Mouse (Mus musculus): ENCODE results near the gene Hist1h2bk. TPM values are rescaled to one million over a fixed set of nuclear protein-coding genes. Genes with fewer than 3 reads are reported as not detected.

The Hist1h2bk gene
- polyA plus RNA-seq, 1 experiment from 2014 or later = 5.4 TPM

GRCm38 (mm10) chr13:22015479-22016450, 19.9 kb upstream of the Hist1h2bk start:
- Histone ChIP-seq H3K9ac (no peak overlapping the region), H3K36me3 (replicated peaks) (no peaks in the 10 kb centered on the region), H3K27ac (replicated peaks) (no peak overlapping the region), H3K27me3 (peaks cover 44% of the 10 kb centered on the region), H3K9me3 (replicated peaks) (no peaks in the 10 kb centered on the region), H3K4me1 (replicated peaks) (peaks cover 30% of the 10 kb centered on the region), H3K4me3 (replicated peaks) (peak overlapping the region; percentile 7), H3K4me2 (peak overlapping the region; percentile 41)
- 14% methylated on average over 27 of the region's 27 CpGs for WGBS (ENCODE audit: insufficient replicate concordance)
- peak; percentile 73 for ATAC-seq (ENCODE audit: insufficient read depth)

- ATAC-seq (ENCODE audit: insufficient read depth) = peak; percentile 70
- H3K27ac ChIP-seq (replicated peaks) = peak overlapping the region; percentile 65
These were observed 15.5 kb upstream of the Hist1h2bk start for GRCm38 (mm10) chr13:22019934-22020835.

GRCm38 (mm10) chr13:22020901-22021339, 14.8 kb upstream of the Hist1h2bk start:
- H3K9ac ChIP-seq = peak overlapping the region; percentile 68
- peak overlapping the region; percentile 63 for H3K4me3 ChIP-seq (replicated peaks)
- peak overlapping the region; percentile 85 for H3K4me2 ChIP-seq
- peaks cover 28% of the 10 kb centered on the region for H3K4me1 ChIP-seq (replicated peaks)
- H3K9me3 ChIP-seq (replicated peaks) = no peaks in the 10 kb centered on the region
- ATAC-seq (ENCODE audit: insufficient read depth) = peak; percentile 76
- no peaks in the 10 kb centered on the region for H3K36me3 ChIP-seq (replicated peaks)
- H3K27me3 ChIP-seq = peaks cover 3% of the 10 kb centered on the region; the same call in 1 of the 2 replicates
- H3K27ac ChIP-seq (replicated peaks) = peak overlapping the region; percentile 82
- WGBS (ENCODE audit: insufficient replicate concordance) = under 1% methylated on average over 8 of the region's 8 CpGs

More at GRCm38 (mm10) chr13:22019934-22020835, 15.5 kb upstream of the Hist1h2bk start:
- peaks cover 7% of the 10 kb centered on the region for H3K27me3 ChIP-seq
- peak overlapping the region; percentile 85 for H3K4me2 ChIP-seq
- peaks cover 28% of the 10 kb centered on the region for H3K4me1 ChIP-seq (replicated peaks)
- H3K4me3 ChIP-seq (replicated peaks) = peak overlapping the region; percentile 63
- H3K9me3 ChIP-seq (replicated peaks) = no peaks in the 10 kb centered on the region
- no peaks in the 10 kb centered on the region for H3K36me3 ChIP-seq (replicated peaks)
- H3K9ac ChIP-seq = peak overlapping the region; percentile 65
- WGBS (ENCODE audit: insufficient replicate concordance) = under 1% methylated on average over 44 of the region's 44 CpGs

GRCm38 (mm10) chr13:22021581-22021980, 14.1 kb upstream of the Hist1h2bk start:
- Histone ChIP-seq H3K27ac (replicated peaks) (peak overlapping the region; percentile 82), H3K4me2 (peak overlapping the region; percentile 85), H3K27me3 (peaks cover 3% of the 10 kb centered on the region; the same call in 1 of the 2 replicates), H3K9ac (peak overlapping the region; percentile 68), H3K4me3 (replicated peaks) (peak overlapping the region; percentile 63), H3K4me1 (replicated peaks) (peaks cover 29% of the 10 kb centered on the region), H3K9me3 (replicated peaks) (no peaks in the 10 kb centered on the region), H3K36me3 (replicated peaks) (no peaks in the 10 kb centered on the region)
- WGBS (ENCODE audit: insufficient replicate concordance) = 0% methylated on average over 11 of the region's 11 CpGs
- ATAC-seq (ENCODE audit: insufficient read depth) = peak; percentile 53

- peak overlapping the region; percentile 63 for H3K4me3 ChIP-seq (replicated peaks)
- peak overlapping the region; percentile 82 for H3K27ac ChIP-seq (replicated peaks)
- ATAC-seq (ENCODE audit: insufficient read depth) = peak; percentile 56
- under 1% methylated on average over 9 of the region's 9 CpGs for WGBS (ENCODE audit: insufficient replicate concordance)
- H3K4me2 ChIP-seq = peak overlapping the region; percentile 85
- H3K9ac ChIP-seq = peak overlapping the region; percentile 68
- H3K27me3 ChIP-seq = peaks cover 3% of the 10 kb centered on the region; the same call in 1 of the 2 replicates
- H3K9me3 ChIP-seq (replicated peaks) = no peaks in the 10 kb centered on the region
- no peaks in the 10 kb centered on the region for H3K36me3 ChIP-seq (replicated peaks)
- peaks cover 31% of the 10 kb centered on the region for H3K4me1 ChIP-seq (replicated peaks)
These were observed 13.4 kb upstream of the Hist1h2bk start for GRCm38 (mm10) chr13:22022241-22022640.

- Histone ChIP-seq H3K4me1 (replicated peaks) (peaks cover 38% of the 10 kb centered on the region), H3K27ac (replicated peaks) (peak overlapping the region; percentile 61), H3K9ac (peak overlapping the region; percentile 69), H3K36me3 (replicated peaks) (no peaks in the 10 kb centered on the region), H3K9me3 (replicated peaks) (no peaks in the 10 kb centered on the region), H3K4me2 (peak overlapping the region; percentile 73), H3K4me3 (replicated peaks) (peak overlapping the region; percentile 65), H3K27me3 (no peaks in the 10 kb centered on the region)
- under 1% methylated on average over 35 of the region's 35 CpGs for WGBS (ENCODE audit: insufficient replicate concordance)
- no peak for ATAC-seq (ENCODE audit: insufficient read depth)
These were observed 9.3 kb upstream of the Hist1h2bk start for GRCm38 (mm10) chr13:22026058-22027031.

GRCm38 (mm10) chr13:22028673-22029460, 6.8 kb upstream of the Hist1h2bk start:
- Histone ChIP-seq H3K27ac (replicated peaks) (peak overlapping the region; percentile 89), H3K36me3 (replicated peaks) (no peaks in the 10 kb centered on the region), H3K4me3 (replicated peaks) (peak overlapping the region; percentile 65), H3K4me1 (replicated peaks) (peaks cover 43% of the 10 kb centered on the region), H3K9ac (peak overlapping the region; percentile 65), H3K27me3 (no peaks in the 10 kb centered on the region), H3K9me3 (replicated peaks) (no peaks in the 10 kb centered on the region), H3K4me2 (peak overlapping the region; percentile 79)
- under 1% methylated on average over 40 of the region's 40 CpGs for WGBS (ENCODE audit: insufficient replicate concordance)
- peak; percentile 82 for ATAC-seq (ENCODE audit: insufficient read depth)

- no peak overlapping the region for H3K9ac ChIP-seq
- peak overlapping the region; percentile 45; the same call in 1 of the 2 replicates for H3K27ac ChIP-seq (replicated peaks)
- no peaks in the 10 kb centered on the region for H3K9me3 ChIP-seq (replicated peaks)
- 26% methylated on average over 8 of the region's 8 CpGs for WGBS (ENCODE audit: insufficient replicate concordance)
- no peak for ATAC-seq (ENCODE audit: insufficient read depth)
- H3K27me3 ChIP-seq = no peaks in the 10 kb centered on the region
- peaks cover 48% of the 10 kb centered on the region for H3K4me1 ChIP-seq (replicated peaks)
- no peaks in the 10 kb centered on the region for H3K36me3 ChIP-seq (replicated peaks)
- peak overlapping the region; percentile 79 for H3K4me2 ChIP-seq
- no peak overlapping the region for H3K4me3 ChIP-seq (replicated peaks)
These were observed 5.7 kb upstream of the Hist1h2bk start for GRCm38 (mm10) chr13:22029928-22030327.

GRCm38 (mm10) chr13:22030493-22030892, 5.2 kb upstream of the Hist1h2bk start:
- no peaks in the 10 kb centered on the region for H3K9me3 ChIP-seq (replicated peaks)
- no peaks in the 10 kb centered on the region for H3K27me3 ChIP-seq
- 0 out of 2 replicates have a peak overlapping the region, but pooled peaks have one; percentile 33 for H3K27ac ChIP-seq (replicated peaks)
- H3K4me1 ChIP-seq (replicated peaks) = peaks cover 48% of the 10 kb centered on the region
- peak overlapping the region; percentile 36 for H3K4me2 ChIP-seq
- 6% methylated on average over 4 of the region's 4 CpGs for WGBS (ENCODE audit: insufficient replicate concordance)
- no peak overlapping the region for H3K9ac ChIP-seq
- H3K36me3 ChIP-seq (replicated peaks) = no peaks in the 10 kb centered on the region
- ATAC-seq (ENCODE audit: insufficient read depth) = no peak
- no peak overlapping the region for H3K4me3 ChIP-seq (replicated peaks)

All from liver, embryonic 15.5 days (tissue).